Mouse (Mus musculus): ENCODE data around the gene Ccn1. TPM values are rescaled to one million over a fixed set of nuclear protein-coding genes. Genes with fewer than 3 reads are reported as not detected.

The Ccn1 gene
- polyA plus RNA-seq, 1 experiment: 79.9 TPM

GRCm38 (mm10) chr3:145625546-145625945, 24.2 kb downstream of the Ccn1 start:
- TF ChIP-seq POLR2A (IDR thresholded peaks at IDR 0.05; ENCODE audit: borderline replicate concordance, extremely low read depth, low read depth, low read length): no peak
- TF ChIP-seq CTCF (IDR thresholded peaks at IDR 0.05; ENCODE audit: insufficient read depth, low read length): no peak
- Histone ChIP-seq H3K4me3 (replicated peaks; ENCODE audit: extremely low read depth, low read depth, low read length) (no peak overlapping the region), H3K4me1 (ENCODE audit: control insufficient read depth, insufficient read depth, low read length) (no peaks in the 10 kb centered on the region; the same call in 1 of the 2 replicates)
- 75% methylated on average over 9 of the region's 9 CpGs for WGBS
- no peak for DNase-seq

GRCm38 (mm10) chr3:145624786-145625185, 25.0 kb downstream of the Ccn1 start:
- 83% methylated on average over 4 of the region's 4 CpGs for WGBS
- DNase-seq: no peak
- H3K4me3 ChIP-seq (replicated peaks; ENCODE audit: extremely low read depth, low read depth, low read length): no peak overlapping the region
- no peaks in the 10 kb centered on the region; the same call in 1 of the 2 replicates for H3K4me1 ChIP-seq (ENCODE audit: control insufficient read depth, insufficient read depth, low read length)
- TF ChIP-seq CTCF (IDR thresholded peaks at IDR 0.05; ENCODE audit: insufficient read depth, low read length) (no peak), POLR2A (IDR thresholded peaks at IDR 0.05; ENCODE audit: borderline replicate concordance, extremely low read depth, low read depth, low read length) (no peak)

- WGBS: 39% methylated on average over 12 of the region's 12 CpGs
Observed at GRCm38 (mm10) chr3:145623047-145623446, 26.7 kb downstream of the Ccn1 start.

GRCm38 (mm10) chr3:145621209-145621608, 28.6 kb downstream of the Ccn1 start:
- H3K4me3 ChIP-seq (replicated peaks; ENCODE audit: extremely low read depth, low read depth, low read length): no peak overlapping the region
- TF ChIP-seq POLR2A (IDR thresholded peaks at IDR 0.05; ENCODE audit: borderline replicate concordance, extremely low read depth, low read depth, low read length): no peak
- no peak for TF ChIP-seq CTCF (IDR thresholded peaks at IDR 0.05; ENCODE audit: insufficient read depth, low read length)
- 83% methylated on average over 4 of the region's 4 CpGs for WGBS

More at GRCm38 (mm10) chr3:145623047-145623446, 26.7 kb downstream of the Ccn1 start:
- peaks cover 2% of the 10 kb centered on the region; the same call in 1 of the 2 replicates for H3K4me1 ChIP-seq (ENCODE audit: control insufficient read depth, insufficient read depth, low read length)
- DNase-seq: no peak
- TF ChIP-seq POLR2A (IDR thresholded peaks at IDR 0.05; ENCODE audit: borderline replicate concordance, extremely low read depth, low read depth, low read length) (no peak), CTCF (IDR thresholded peaks at IDR 0.05; ENCODE audit: insufficient read depth, low read length) (no peak)
- H3K4me3 ChIP-seq (replicated peaks; ENCODE audit: extremely low read depth, low read depth, low read length): no peak overlapping the region

GRCm38 (mm10) chr3:145619621-145620365, 30.0 kb downstream of the Ccn1 start:
- 92% methylated on average over 17 of the region's 17 CpGs for WGBS
- no peak for TF ChIP-seq POLR2A (IDR thresholded peaks at IDR 0.05; ENCODE audit: borderline replicate concordance, extremely low read depth, low read depth, low read length)
- no peak for TF ChIP-seq CTCF (IDR thresholded peaks at IDR 0.05; ENCODE audit: insufficient read depth, low read length)
- H3K4me1 ChIP-seq (ENCODE audit: control insufficient read depth, insufficient read depth, low read length): peaks cover 6% of the 10 kb centered on the region; the same call in 1 of the 2 replicates
- no peak for DNase-seq
- H3K4me3 ChIP-seq (replicated peaks; ENCODE audit: extremely low read depth, low read depth, low read length): no peak overlapping the region

More at GRCm38 (mm10) chr3:145621209-145621608, 28.6 kb downstream of the Ccn1 start:
- H3K4me1 ChIP-seq (ENCODE audit: control insufficient read depth, insufficient read depth, low read length): peaks cover 4% of the 10 kb centered on the region; the same call in 1 of the 2 replicates
- DNase-seq: no peak

- TF ChIP-seq POLR2A (IDR thresholded peaks at IDR 0.05; ENCODE audit: borderline replicate concordance, extremely low read depth, low read depth, low read length): no peak
- TF ChIP-seq CTCF (IDR thresholded peaks at IDR 0.05; ENCODE audit: insufficient read depth, low read length): no peak
- Histone ChIP-seq H3K4me1 (ENCODE audit: control insufficient read depth, insufficient read depth, low read length) (peaks cover 6% of the 10 kb centered on the region; the same call in 1 of the 2 replicates), H3K4me3 (replicated peaks; ENCODE audit: extremely low read depth, low read depth, low read length) (no peak overlapping the region)
- 49% methylated on average over 9 of the region's 9 CpGs for WGBS
- no peak for DNase-seq
Observed at GRCm38 (mm10) chr3:145618299-145618698, 31.5 kb downstream of the Ccn1 start.

- TF ChIP-seq CTCF (IDR thresholded peaks at IDR 0.05; ENCODE audit: insufficient read depth, low read length) (no peak), POLR2A (IDR thresholded peaks at IDR 0.05; ENCODE audit: borderline replicate concordance, extremely low read depth, low read depth, low read length) (no peak)
- peak; percentile 49 for DNase-seq
- Histone ChIP-seq H3K4me1 (ENCODE audit: control insufficient read depth, insufficient read depth, low read length) (peaks cover 6% of the 10 kb centered on the region; the same call in 1 of the 2 replicates), H3K4me3 (replicated peaks; ENCODE audit: extremely low read depth, low read depth, low read length) (no peak overlapping the region)
- 19% methylated on average over 17 of the region's 17 CpGs for WGBS
Observed at GRCm38 (mm10) chr3:145614362-145615115, 35.2 kb downstream of the Ccn1 start.

- no peak for DNase-seq
- WGBS: 70% methylated on average over 4 of the region's 4 CpGs
- H3K4me3 ChIP-seq (replicated peaks; ENCODE audit: extremely low read depth, low read depth, low read length): no peak overlapping the region
- TF ChIP-seq POLR2A (IDR thresholded peaks at IDR 0.05; ENCODE audit: borderline replicate concordance, extremely low read depth, low read depth, low read length): no peak
- TF ChIP-seq CTCF (IDR thresholded peaks at IDR 0.05; ENCODE audit: insufficient read depth, low read length): no peak
- peaks cover 5% of the 10 kb centered on the region; the same call in 1 of the 2 replicates for H3K4me1 ChIP-seq (ENCODE audit: control insufficient read depth, insufficient read depth, low read length)
Observed at GRCm38 (mm10) chr3:145613234-145613633, 36.5 kb downstream of the Ccn1 start.

- Histone ChIP-seq H3K4me3 (replicated peaks; ENCODE audit: extremely low read depth, low read depth, low read length) (no peak overlapping the region), H3K4me1 (ENCODE audit: control insufficient read depth, insufficient read depth, low read length) (0 out of 2 replicates have a peak, but pooled peaks cover 2% of the 10 kb centered on the region)
- DNase-seq: no peak
- WGBS: 14% methylated on average over 4 of the region's 4 CpGs
- peak; percentile 65 for TF ChIP-seq CTCF (IDR thresholded peaks at IDR 0.05; ENCODE audit: insufficient read depth, low read length)
- TF ChIP-seq POLR2A (IDR thresholded peaks at IDR 0.05; ENCODE audit: borderline replicate concordance, extremely low read depth, low read depth, low read length): no peak
Observed at GRCm38 (mm10) chr3:145612662-145613061, 37.1 kb downstream of the Ccn1 start.

Data from lung, adult 2 months (tissue).